Mouse (Mus musculus): ENCODE results near the gene Cyp2d11. TPM values are rescaled to one million over a fixed set of nuclear protein-coding genes. Genes with fewer than 3 reads are reported as not detected.

The Cyp2d11 gene
- polyA plus RNA-seq, 1 experiment from 2014 or later = not detected

- peaks cover 36% of the 10 kb centered on the region for H3K36me3 ChIP-seq
- no peaks in the 10 kb centered on the region for H3K9me3 ChIP-seq (replicated peaks)
- peak; percentile 7; the same call in 1 of the 2 replicates for ATAC-seq (ENCODE audit: low FRiP score)
- H3K4me1 ChIP-seq = peaks cover 16% of the 10 kb centered on the region
- 68% methylated on average over 14 of the region's 14 CpGs for WGBS
- peak overlapping the region; percentile 85 for H3K27ac ChIP-seq
- H3K27me3 ChIP-seq = 0 out of 2 replicates have a peak, but pooled peaks cover 4% of the 10 kb centered on the region
- peak overlapping the region; percentile 68 for H3K9ac ChIP-seq
- peak overlapping the region; percentile 64 for H3K4me3 ChIP-seq
- peak overlapping the region; percentile 69 for H3K4me2 ChIP-seq (replicated peaks)
Observed at GRCm38 (mm10) chr15:82346580-82347302, 47.1 kb downstream of the Cyp2d11 start.

- Histone ChIP-seq H3K4me3 (peak overlapping the region; percentile 64), H3K9ac (peak overlapping the region; percentile 68), H3K4me1 (peaks cover 18% of the 10 kb centered on the region), H3K9me3 (replicated peaks) (no peaks in the 10 kb centered on the region), H3K36me3 (peaks cover 34% of the 10 kb centered on the region), H3K27ac (peak overlapping the region; percentile 85), H3K4me2 (replicated peaks) (peak overlapping the region; percentile 69), H3K27me3 (peaks cover 8% of the 10 kb centered on the region)
- peak; percentile 99 for ATAC-seq (ENCODE audit: low FRiP score)
- under 1% methylated on average over 51 of the region's 51 CpGs for WGBS
Observed at GRCm38 (mm10) chr15:82345820-82346470, 47.9 kb downstream of the Cyp2d11 start.

DNA sequence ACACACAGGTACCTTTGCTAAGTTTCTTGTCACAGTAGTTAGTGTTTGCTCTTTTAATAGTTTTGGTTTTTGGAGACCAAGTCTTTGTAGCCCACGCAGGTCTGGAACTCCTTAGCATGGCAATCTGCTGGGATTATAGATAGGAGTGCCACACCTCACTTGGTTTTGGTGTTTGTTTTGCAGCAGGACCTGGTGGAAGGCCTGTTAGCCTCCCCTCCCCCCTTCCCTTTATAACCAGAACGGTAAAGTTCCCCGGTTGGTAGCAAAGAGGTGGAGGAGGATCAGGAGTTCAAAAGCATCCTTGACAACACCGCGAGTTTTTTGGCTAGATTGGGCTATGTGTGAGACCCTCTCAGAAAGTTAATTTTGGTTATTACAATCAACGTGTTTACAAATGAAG is 48.9 kb downstream of the Cyp2d11 start:
- Histone ChIP-seq H3K9ac (no peak overlapping the region), H3K9me3 (replicated peaks) (no peaks in the 10 kb centered on the region), H3K27ac (no peak overlapping the region), H3K4me3 (no peak overlapping the region), H3K36me3 (peaks cover 24% of the 10 kb centered on the region), H3K27me3 (peaks cover 17% of the 10 kb centered on the region), H3K4me1 (peaks cover 23% of the 10 kb centered on the region), H3K4me2 (replicated peaks) (no peak overlapping the region)
- ATAC-seq (ENCODE audit: low FRiP score) = no peak
- WGBS = 89% methylated on average over 6 of the region's 6 CpGs

- peaks cover 23% of the 10 kb centered on the region for H3K27me3 ChIP-seq
- H3K4me2 ChIP-seq (replicated peaks) = 0 out of 2 replicates have a peak overlapping the region, but pooled peaks have one; percentile 6
- no peak overlapping the region for H3K27ac ChIP-seq
- no peak for ATAC-seq (ENCODE audit: low FRiP score)
- no peaks in the 10 kb centered on the region for H3K9me3 ChIP-seq (replicated peaks)
- peaks cover 11% of the 10 kb centered on the region for H3K36me3 ChIP-seq
- H3K4me1 ChIP-seq = peaks cover 23% of the 10 kb centered on the region
- no peak overlapping the region for H3K4me3 ChIP-seq
- WGBS = 85% methylated on average over 27 of the region's 27 CpGs
- no peak overlapping the region for H3K9ac ChIP-seq
Observed at GRCm38 (mm10) chr15:82343368-82344287, 50.2 kb downstream of the Cyp2d11 start.

DNA sequence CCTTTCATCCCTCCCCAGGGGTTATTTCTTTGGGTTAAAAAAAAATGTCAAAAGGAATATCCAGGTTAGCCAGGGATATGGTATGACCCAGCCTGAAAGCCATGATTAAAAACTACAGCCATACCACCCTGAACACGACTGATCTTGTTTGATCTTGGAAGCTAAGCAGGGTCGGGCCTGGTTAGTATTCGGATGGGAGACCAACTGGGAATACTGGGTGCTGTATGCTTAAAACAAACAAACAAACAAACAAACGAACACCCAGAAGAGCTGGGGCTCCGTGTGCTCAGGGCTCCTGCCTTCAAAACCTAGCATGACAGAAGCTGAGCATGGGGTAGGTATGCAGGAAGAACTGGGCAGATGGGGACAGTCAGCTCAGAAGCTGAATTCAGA is 51.3 kb downstream of the Cyp2d11 start:
- H3K9ac ChIP-seq = no peak overlapping the region
- no peak for ATAC-seq (ENCODE audit: low FRiP score)

DNA sequence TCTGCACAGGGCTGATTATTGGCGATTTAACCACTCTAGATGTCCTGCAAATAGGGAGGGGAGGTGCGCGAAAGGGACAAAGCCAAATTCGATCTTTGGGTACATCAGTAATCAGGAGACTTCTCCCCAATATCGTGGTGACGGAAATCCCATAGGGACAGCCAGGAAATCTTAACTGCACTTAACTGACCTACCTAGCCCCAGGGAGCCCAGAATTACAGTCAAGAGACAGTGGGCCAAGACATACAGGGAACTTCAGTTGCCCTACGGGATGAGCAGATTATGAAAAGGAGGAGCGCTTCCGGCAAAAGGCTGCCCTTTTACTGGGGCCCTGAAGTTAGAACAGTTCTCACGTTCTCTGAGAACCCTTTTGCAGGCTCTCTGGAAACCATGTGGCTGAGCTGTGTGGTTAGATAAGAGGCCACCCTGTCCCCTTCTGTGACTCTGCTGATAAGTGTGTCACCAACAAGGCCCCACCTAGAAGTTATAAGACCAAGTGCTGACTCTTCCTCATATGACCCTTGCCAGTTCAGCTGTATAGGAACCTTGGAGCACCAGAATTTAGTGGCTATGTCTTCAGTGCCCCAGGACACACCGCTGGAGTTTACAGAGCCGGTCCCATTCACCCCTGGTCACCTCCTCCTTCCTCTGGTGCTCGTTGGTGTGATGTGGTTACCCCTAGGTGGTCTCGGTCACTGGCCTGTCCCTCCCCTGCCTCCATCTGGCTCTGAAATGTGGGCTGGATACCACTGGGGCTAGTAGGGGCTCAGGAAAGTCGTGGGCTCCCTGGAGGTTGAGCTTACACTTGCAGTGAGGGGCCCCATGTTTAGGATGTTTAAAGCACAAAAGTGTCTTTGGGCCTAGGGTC is 51.9 kb downstream of the Cyp2d11 start:
- H3K27ac ChIP-seq = 0 out of 2 replicates have a peak overlapping the region, but pooled peaks have one; percentile 13
- peak overlapping the region; percentile 54 for H3K4me2 ChIP-seq (replicated peaks)
- H3K9ac ChIP-seq = no peak overlapping the region
- H3K36me3 ChIP-seq = no peaks in the 10 kb centered on the region
- 69% methylated on average over 15 of the region's 15 CpGs for WGBS
- H3K4me1 ChIP-seq = peaks cover 27% of the 10 kb centered on the region
- no peaks in the 10 kb centered on the region for H3K9me3 ChIP-seq (replicated peaks)
- no peak for ATAC-seq (ENCODE audit: low FRiP score)
- H3K27me3 ChIP-seq = peaks cover 23% of the 10 kb centered on the region
- peak overlapping the region; percentile 34 for H3K4me3 ChIP-seq

More for the DNA sequence above, 51.3 kb downstream of the Cyp2d11 start:
- H3K27ac ChIP-seq = no peak overlapping the region
- peaks cover 23% of the 10 kb centered on the region for H3K27me3 ChIP-seq
- 84% methylated on average over 5 of the region's 5 CpGs for WGBS
- H3K4me3 ChIP-seq = no peak overlapping the region
- H3K4me1 ChIP-seq = peaks cover 28% of the 10 kb centered on the region
- no peaks in the 10 kb centered on the region for H3K36me3 ChIP-seq
- H3K4me2 ChIP-seq (replicated peaks) = no peak overlapping the region
- no peaks in the 10 kb centered on the region for H3K9me3 ChIP-seq (replicated peaks)

DNA sequence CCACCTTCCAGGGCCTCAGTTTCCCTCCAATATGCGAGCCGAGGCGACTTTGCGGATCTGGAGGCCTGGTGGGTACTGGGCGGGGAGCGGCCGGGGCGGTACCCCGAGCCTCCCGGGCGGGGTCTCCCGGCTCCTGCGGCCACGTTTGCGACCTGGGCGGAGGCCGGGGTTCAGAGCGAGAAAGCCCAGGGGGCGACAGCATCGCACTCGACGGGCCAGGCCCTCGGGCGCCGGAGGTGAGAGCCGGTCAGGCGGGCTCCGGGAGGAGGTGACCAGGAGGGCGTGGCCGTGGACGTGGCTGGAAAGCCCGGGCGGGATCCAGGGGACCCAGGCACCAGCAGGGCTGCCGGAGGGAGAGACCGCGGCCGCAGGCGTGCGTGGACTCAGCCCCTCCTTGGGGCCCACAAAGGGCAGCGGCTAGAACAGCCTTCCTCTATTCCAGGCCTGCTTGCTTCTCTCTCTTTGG is 52.8 kb downstream of the Cyp2d11 start:
- H3K4me3 ChIP-seq = peak overlapping the region; percentile 34
- 0 out of 2 replicates have a peak overlapping the region, but pooled peaks have one; percentile 13 for H3K27ac ChIP-seq
- H3K27me3 ChIP-seq = peaks cover 23% of the 10 kb centered on the region
- ATAC-seq (ENCODE audit: low FRiP score) = no peak
- 0 out of 2 replicates have a peak, but pooled peaks cover under 1% of the 10 kb centered on the region for H3K36me3 ChIP-seq
- 2% methylated on average over 40 of the region's 40 CpGs for WGBS
- H3K4me2 ChIP-seq (replicated peaks) = peak overlapping the region; percentile 54
- H3K9ac ChIP-seq = peak overlapping the region; percentile 61
- H3K4me1 ChIP-seq = peaks cover 30% of the 10 kb centered on the region
- H3K9me3 ChIP-seq (replicated peaks) = no peaks in the 10 kb centered on the region

- peaks cover 23% of the 10 kb centered on the region for H3K27me3 ChIP-seq
- no peaks in the 10 kb centered on the region for H3K9me3 ChIP-seq (replicated peaks)
- WGBS = 42% methylated on average over 21 of the region's 21 CpGs
- H3K4me2 ChIP-seq (replicated peaks) = peak overlapping the region; percentile 54
- H3K4me1 ChIP-seq = peaks cover 30% of the 10 kb centered on the region
- peak overlapping the region; percentile 34 for H3K4me3 ChIP-seq
- H3K36me3 ChIP-seq = peaks cover 6% of the 10 kb centered on the region
- peak overlapping the region; percentile 61 for H3K9ac ChIP-seq
- H3K27ac ChIP-seq = no peak overlapping the region
- ATAC-seq (ENCODE audit: low FRiP score) = no peak
Observed at GRCm38 (mm10) chr15:82340414-82341035, 53.3 kb downstream of the Cyp2d11 start.

GRCm38 (mm10) chr15:82339634-82340254 is 54.1 kb downstream of the Cyp2d11 start:
- Histone ChIP-seq H3K4me1 (peaks cover 30% of the 10 kb centered on the region), H3K9me3 (replicated peaks) (no peaks in the 10 kb centered on the region), H3K9ac (no peak overlapping the region), H3K36me3 (peaks cover 14% of the 10 kb centered on the region), H3K4me3 (no peak overlapping the region), H3K27ac (peak overlapping the region; percentile 7; the same call in 1 of the 2 replicates), H3K4me2 (replicated peaks) (no peak overlapping the region), H3K27me3 (peaks cover 23% of the 10 kb centered on the region)
- WGBS = 79% methylated on average over 8 of the region's 8 CpGs
- no peak for ATAC-seq (ENCODE audit: low FRiP score)

All from hindbrain, embryonic 12.5 days (tissue).